Mouse (Mus musculus): ENCODE results near the gene Phlda3. TPM values are rescaled to one million over a fixed set of nuclear protein-coding genes. Genes with fewer than 3 reads are reported as not detected.

The Phlda3 gene
- polyA plus RNA-seq, 1 experiment from 2014 or later, result 14.8 TPM

DNA sequence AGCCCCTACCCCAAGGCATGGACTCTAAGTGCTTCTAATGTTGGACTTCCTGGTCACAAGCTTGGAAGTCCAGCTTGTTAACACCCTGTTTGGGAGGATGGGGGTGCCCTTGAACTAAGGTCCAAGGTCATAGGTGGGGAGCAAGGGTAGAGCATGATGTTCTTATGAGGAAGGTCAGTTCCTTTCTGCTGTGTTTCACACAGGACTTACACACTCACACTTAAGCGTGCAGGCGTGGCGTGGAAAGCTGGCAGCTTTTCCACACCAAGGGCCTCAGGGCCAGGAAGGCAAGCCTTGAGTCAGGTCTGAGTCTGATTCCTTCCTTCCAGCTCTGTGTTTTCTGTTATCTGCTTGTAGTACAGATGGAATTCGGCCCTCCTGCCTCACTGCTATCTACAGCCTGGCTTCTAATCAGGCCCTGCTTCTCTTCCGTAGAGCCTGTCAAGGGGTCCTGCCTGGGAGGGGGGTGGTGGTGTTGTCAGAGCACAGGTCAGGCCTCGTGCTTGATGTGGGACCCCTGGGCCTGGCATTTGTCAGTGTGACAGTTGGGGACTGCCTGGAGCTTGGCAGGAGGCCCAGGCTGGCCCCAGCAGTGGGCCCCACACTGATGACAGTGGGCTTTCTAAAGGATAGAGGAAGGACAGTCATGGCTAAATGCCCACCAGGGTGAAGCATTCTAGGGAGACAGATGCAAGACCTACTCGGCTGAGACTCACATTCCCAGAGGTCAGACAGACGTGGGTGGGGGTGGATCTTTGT lies 34.5 kb downstream of the Phlda3 start:
- ATAC-seq, result peak; percentile 62
- H3K9ac ChIP-seq (replicated peaks), result no peak overlapping the region
- H3K27ac ChIP-seq, result no peak overlapping the region
- H3K27me3 ChIP-seq, result peaks cover 4% of the 10 kb centered on the region; the same call in 1 of the 2 replicates
- no peaks in the 10 kb centered on the region for H3K9me3 ChIP-seq
- peaks cover 9% of the 10 kb centered on the region for H3K4me1 ChIP-seq (replicated peaks)
- 53% methylated on average over 8 of the region's 8 CpGs for WGBS
- no peak overlapping the region for H3K4me3 ChIP-seq (replicated peaks)
- H3K4me2 ChIP-seq (replicated peaks), result no peak overlapping the region
- H3K36me3 ChIP-seq, result no peaks in the 10 kb centered on the region

DNA sequence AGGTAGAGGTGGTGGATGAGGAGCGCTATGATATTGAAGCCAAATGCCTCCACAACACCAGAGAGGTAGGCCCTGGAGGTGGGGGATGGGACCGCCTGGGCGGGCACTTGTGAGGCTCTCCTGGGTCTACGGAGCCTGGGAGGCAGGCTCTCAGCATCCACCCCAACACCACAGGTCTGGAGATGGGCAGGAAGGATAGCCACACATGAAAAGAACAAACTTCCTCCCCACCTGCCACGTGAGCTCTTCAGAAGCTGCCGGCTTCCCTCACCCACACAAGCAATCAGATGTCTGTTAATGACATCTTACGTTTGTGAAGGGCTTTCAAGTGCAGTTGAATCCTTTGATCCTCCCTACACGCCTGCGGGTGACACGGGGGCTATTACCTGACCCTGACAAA lies 41.6 kb downstream of the Phlda3 start:
- H3K4me3 ChIP-seq (replicated peaks), result no peak overlapping the region
- 0 out of 2 replicates have a peak, but pooled peaks cover 3% of the 10 kb centered on the region for H3K27me3 ChIP-seq
- H3K9ac ChIP-seq (replicated peaks), result no peak overlapping the region
- no peaks in the 10 kb centered on the region for H3K9me3 ChIP-seq
- H3K27ac ChIP-seq, result no peak overlapping the region
- ATAC-seq, result no peak
- 58% methylated on average over 10 of the region's 10 CpGs for WGBS
- H3K4me1 ChIP-seq (replicated peaks), result 0 out of 2 replicates have a peak, but pooled peaks cover 3% of the 10 kb centered on the region
- no peaks in the 10 kb centered on the region for H3K36me3 ChIP-seq
- H3K4me2 ChIP-seq (replicated peaks), result no peak overlapping the region

DNA sequence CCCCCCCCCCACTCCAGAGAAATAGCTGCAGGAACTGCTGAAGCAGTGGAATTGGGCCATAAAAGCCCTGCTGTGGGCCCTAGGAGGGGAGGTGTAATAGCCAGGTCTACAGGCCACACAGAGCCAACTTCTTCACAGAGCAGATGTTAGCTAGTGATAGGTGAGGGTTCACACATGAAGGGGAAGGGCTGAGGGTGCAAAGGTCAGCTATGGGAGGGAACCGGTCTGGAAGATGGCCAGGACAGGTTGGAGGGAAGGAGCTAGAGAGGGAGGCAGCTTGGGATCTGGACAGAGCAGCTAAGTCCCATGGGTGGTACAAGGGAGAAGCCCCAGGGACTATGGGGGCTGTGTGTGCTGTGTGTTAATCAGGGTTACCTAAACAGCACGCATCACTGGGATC lies 44.3 kb downstream of the Phlda3 start:
- Histone ChIP-seq H3K36me3 (no peaks in the 10 kb centered on the region), H3K9me3 (no peaks in the 10 kb centered on the region), H3K9ac (replicated peaks) (no peak overlapping the region), H3K4me2 (replicated peaks) (no peak overlapping the region), H3K4me3 (replicated peaks) (no peak overlapping the region), H3K27ac (no peak overlapping the region), H3K27me3 (no peaks in the 10 kb centered on the region), H3K4me1 (replicated peaks) (0 out of 2 replicates have a peak, but pooled peaks cover 3% of the 10 kb centered on the region)
- ATAC-seq, result peak; percentile 3; the same call in 1 of the 2 replicates
- WGBS, result 85% methylated on average over 2 of the region's 2 CpGs

DNA sequence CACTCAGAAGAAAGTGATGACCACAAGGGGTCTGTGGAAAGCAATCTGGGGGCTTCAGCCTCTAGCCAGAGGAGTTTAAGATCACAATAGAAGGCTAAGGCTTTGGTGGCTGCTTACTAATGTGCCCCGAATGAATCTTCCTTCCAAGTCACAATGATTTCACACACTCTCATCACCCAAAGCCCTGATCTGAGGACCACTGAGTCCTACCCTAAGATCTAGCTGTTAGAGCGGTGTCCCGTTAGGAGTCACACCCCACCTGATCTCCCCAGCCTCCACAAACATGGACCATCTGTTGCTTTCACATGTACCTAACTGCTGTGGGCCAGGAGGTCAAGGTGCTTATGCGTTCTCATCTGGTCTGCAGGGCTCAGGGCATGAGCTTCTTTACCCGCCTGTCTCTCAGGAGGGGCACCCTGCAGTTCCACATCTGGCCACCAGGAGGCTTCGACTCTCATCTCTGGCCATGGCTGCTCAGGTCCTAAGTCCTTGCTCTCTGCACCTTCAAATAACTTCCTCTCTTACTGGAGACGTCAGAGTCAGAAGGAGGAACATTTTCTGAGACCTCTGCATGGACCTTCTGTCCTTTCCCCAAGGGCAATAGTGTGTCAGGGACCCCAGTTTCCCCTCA lies 45.2 kb downstream of the Phlda3 start:
- Histone ChIP-seq H3K4me1 (replicated peaks) (0 out of 2 replicates have a peak, but pooled peaks cover 3% of the 10 kb centered on the region), H3K4me3 (replicated peaks) (no peak overlapping the region), H3K4me2 (replicated peaks) (no peak overlapping the region), H3K9ac (replicated peaks) (0 out of 2 replicates have a peak overlapping the region, but pooled peaks have one; percentile 10), H3K9me3 (no peaks in the 10 kb centered on the region), H3K36me3 (no peaks in the 10 kb centered on the region), H3K27me3 (peaks cover 3% of the 10 kb centered on the region), H3K27ac (no peak overlapping the region)
- ATAC-seq, result peak; percentile 59
- 27% methylated on average over 7 of the region's 7 CpGs for WGBS

DNA sequence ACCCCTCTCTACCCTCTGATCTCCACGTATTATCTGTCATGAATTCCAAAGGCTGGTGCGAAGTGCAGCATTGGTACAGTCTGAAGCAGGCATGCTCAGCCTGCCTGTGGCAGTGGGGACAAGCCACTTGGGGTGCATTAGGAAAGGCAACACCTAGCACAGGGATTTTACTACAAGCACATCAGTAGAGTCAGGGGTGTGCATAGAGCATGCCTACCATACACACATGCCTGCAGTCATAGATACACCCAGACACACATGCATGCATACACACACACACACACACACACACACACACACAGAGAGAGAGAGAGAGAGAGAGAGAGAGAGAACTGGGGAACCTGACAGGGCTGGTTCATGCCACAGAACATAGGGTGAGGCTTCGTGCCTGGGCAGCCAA lies 46.3 kb downstream of the Phlda3 start:
- no peaks in the 10 kb centered on the region for H3K9me3 ChIP-seq
- H3K36me3 ChIP-seq, result no peaks in the 10 kb centered on the region
- H3K27me3 ChIP-seq, result peaks cover 14% of the 10 kb centered on the region
- no peak overlapping the region for H3K4me3 ChIP-seq (replicated peaks)
- 89% methylated on average over 3 of the region's 3 CpGs for WGBS
- no peak overlapping the region for H3K27ac ChIP-seq
- ATAC-seq, result no peak
- H3K4me2 ChIP-seq (replicated peaks), result no peak overlapping the region
- H3K9ac ChIP-seq (replicated peaks), result no peak overlapping the region
- H3K4me1 ChIP-seq (replicated peaks), result 0 out of 2 replicates have a peak, but pooled peaks cover 3% of the 10 kb centered on the region

DNA sequence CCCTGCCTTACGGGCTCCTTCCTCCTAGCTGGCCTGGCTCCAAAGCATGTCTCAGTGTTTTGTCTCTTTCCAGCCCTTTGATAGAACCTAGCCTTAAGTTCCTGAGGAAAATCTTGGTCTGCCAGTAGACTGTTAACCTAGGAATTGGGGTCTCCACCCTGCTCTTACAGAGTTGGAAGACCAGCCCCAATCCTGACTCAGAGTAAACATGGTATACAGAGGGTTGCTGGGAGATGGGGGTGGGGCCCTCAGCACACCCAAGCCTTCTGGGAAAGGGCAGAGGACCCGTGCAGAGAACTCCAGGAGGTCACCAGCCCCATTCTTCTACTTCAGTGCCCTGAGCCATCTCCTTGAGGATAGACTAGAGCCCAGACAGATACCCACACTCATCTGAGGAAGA lies 46.7 kb downstream of the Phlda3 start:
- peaks cover 18% of the 10 kb centered on the region for H3K27me3 ChIP-seq
- H3K4me3 ChIP-seq (replicated peaks), result no peak overlapping the region
- 0 out of 2 replicates have a peak, but pooled peaks cover 3% of the 10 kb centered on the region for H3K4me1 ChIP-seq (replicated peaks)
- no peak for ATAC-seq
- WGBS, result 49% methylated on average over 2 of the region's 2 CpGs
- H3K36me3 ChIP-seq, result no peaks in the 10 kb centered on the region
- no peak overlapping the region for H3K9ac ChIP-seq (replicated peaks)
- H3K4me2 ChIP-seq (replicated peaks), result no peak overlapping the region
- no peaks in the 10 kb centered on the region for H3K9me3 ChIP-seq
- H3K27ac ChIP-seq, result no peak overlapping the region

DNA sequence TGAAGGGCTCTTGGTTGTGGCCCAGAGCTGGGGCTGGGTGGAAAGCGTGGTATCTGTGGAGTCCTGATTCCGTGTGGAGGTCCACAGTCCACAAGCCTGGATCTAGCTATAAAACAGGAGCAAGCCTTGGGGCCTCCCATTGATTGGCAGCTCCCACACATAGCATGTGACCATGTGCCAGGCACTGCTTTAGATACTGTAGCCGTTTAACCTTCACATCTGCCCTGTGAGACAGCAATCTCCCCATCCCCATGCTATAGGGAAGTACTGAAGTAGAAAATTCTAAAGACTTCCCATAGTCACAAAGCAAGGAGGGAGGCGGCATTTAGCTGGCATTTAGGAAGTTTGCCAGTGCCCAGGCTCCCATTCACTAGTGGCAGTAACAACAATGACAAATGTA lies 47.2 kb downstream of the Phlda3 start:
- Histone ChIP-seq H3K9ac (replicated peaks) (no peak overlapping the region), H3K36me3 (no peaks in the 10 kb centered on the region), H3K4me1 (replicated peaks) (peaks cover 3% of the 10 kb centered on the region; the same call in 1 of the 2 replicates), H3K27ac (no peak overlapping the region), H3K9me3 (no peaks in the 10 kb centered on the region), H3K4me3 (replicated peaks) (no peak overlapping the region), H3K27me3 (peaks cover 23% of the 10 kb centered on the region), H3K4me2 (replicated peaks) (no peak overlapping the region)
- 79% methylated on average over 4 of the region's 4 CpGs for WGBS
- no peak for ATAC-seq

DNA sequence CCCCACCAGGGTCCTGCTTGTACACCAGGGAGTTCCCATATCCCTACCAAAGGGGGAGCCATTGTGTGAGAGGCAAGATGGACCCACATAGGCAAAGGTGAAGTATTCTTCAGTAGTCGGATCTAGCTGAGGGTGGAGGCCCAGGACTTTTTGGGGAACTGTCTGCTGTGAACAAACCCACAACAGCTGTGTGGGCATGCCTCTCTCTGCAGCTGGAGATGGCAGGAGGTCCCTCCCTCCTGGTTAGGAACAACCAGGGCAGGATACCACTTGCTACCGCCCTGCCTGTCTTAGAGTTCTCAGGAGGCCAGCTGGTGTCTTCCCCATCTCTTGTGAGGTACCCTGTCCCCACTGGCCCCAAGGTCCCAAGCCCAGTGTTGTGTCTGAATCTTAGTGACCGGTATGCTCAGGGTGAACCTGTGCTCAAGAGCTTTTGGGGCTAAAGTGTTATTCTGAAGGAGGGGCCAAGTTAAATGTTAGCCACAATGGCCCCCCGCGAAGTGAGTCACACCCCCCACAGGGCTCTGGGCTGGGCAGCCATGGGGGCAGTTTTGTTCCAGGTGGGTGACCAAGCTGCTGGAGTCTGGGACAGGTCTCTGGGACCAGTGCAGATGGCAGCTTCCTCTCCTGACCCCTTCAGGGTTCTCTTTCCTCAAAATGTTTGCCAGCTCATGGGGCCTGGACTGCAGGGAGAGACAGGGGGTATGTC lies 47.9 kb downstream of the Phlda3 start:
- Histone ChIP-seq H3K36me3 (no peaks in the 10 kb centered on the region), H3K27ac (no peak overlapping the region), H3K27me3 (peaks cover 30% of the 10 kb centered on the region), H3K9ac (replicated peaks) (no peak overlapping the region), H3K4me2 (replicated peaks) (no peak overlapping the region), H3K4me3 (replicated peaks) (no peak overlapping the region), H3K4me1 (replicated peaks) (peaks cover 10% of the 10 kb centered on the region), H3K9me3 (no peaks in the 10 kb centered on the region)
- 70% methylated on average over 5 of the region's 5 CpGs for WGBS
- ATAC-seq, result no peak

DNA sequence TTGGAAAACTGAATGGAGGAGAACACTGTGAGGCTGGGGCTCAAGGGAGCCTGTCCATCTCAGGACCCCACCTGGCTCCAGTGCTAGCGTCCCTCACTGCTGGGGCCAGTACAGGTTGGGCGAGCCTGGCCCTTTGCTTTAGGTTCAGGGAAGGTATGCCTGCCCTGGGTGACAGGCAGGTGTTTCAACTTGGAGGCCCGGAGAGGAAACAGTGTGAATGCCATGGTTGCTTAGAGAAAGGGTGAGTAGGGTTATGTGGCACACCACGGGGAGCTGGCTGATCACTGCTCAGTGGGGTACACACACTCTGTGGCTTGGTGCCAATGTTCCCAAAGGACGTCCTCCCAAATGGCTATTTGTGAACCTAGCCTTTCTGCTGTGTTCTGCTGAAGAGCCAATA lies 48.6 kb downstream of the Phlda3 start:
- H3K36me3 ChIP-seq, result no peaks in the 10 kb centered on the region
- H3K9ac ChIP-seq (replicated peaks), result no peak overlapping the region
- no peak overlapping the region for H3K4me3 ChIP-seq (replicated peaks)
- peaks cover 15% of the 10 kb centered on the region for H3K4me1 ChIP-seq (replicated peaks)
- ATAC-seq, result no peak
- WGBS, result 82% methylated on average over 5 of the region's 5 CpGs
- no peak overlapping the region for H3K27ac ChIP-seq
- H3K27me3 ChIP-seq, result peaks cover 37% of the 10 kb centered on the region
- H3K9me3 ChIP-seq, result no peaks in the 10 kb centered on the region
- no peak overlapping the region for H3K4me2 ChIP-seq (replicated peaks)

DNA sequence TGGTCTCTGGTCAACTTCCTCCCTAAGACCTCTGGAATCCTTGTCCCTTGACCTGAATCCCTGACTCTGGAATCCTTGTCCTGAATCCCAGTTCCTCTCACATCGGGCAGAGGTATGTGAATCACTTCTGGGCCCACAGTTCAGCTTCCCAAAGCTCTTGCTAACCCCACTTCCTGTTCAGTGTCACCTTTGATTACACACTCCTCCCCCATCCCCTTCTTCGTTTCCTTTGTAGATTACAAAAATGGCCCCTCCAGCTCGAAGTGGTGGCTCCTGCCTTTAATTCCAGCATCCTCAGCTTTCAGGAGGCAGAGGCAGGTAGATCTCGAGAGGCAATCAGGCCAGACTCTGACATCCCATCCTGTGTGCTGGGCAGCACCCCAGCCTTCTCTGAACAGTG lies 51.7 kb downstream of the Phlda3 start:
- no peak overlapping the region for H3K27ac ChIP-seq
- no peak overlapping the region for H3K4me2 ChIP-seq (replicated peaks)
- H3K36me3 ChIP-seq, result no peaks in the 10 kb centered on the region
- peaks cover 12% of the 10 kb centered on the region for H3K4me1 ChIP-seq (replicated peaks)
- H3K4me3 ChIP-seq (replicated peaks), result no peak overlapping the region
- H3K9me3 ChIP-seq, result no peaks in the 10 kb centered on the region
- H3K9ac ChIP-seq (replicated peaks), result no peak overlapping the region
- H3K27me3 ChIP-seq, result peaks cover 59% of the 10 kb centered on the region
- 75% methylated on average over 4 of the region's 4 CpGs for WGBS
- ATAC-seq, result no peak

DNA sequence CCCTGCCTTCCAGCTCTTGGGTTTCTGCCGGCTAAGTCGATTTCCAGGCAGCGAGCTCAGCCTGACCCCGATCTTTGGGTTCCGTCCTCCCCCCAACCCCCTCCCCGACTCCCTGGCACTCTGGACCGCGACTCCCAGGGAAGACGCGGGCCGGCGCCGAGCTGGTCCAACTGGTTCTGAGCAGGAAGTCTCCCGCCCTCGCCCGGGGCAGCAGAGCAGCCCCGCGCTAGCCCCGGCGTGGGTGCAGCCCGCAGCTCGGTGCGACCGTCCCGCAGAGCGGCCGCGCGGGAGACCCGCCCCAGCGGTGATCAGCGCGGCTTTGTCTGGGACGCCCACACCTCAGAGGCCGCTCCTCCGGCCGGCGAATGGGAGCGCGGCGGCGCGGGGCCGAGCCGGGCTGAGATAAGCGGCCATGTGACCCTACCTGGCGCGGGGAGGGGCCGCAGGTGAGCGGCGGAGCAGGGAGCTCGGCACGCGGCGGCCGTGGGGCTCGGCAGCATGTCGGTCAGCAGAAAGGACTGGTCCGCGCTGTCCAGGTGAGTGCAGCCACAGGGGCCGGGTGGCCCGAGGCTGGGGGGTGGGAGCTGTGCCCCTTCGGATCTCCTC lies 52.7 kb downstream of the Phlda3 start, which contains the start of gene Lad1:
Gene Lad1, plus strand, starts transcription at position 118 of the 606 bp plus-strand sequence.
- Histone ChIP-seq H3K9me3 (no peaks in the 10 kb centered on the region), H3K4me3 (replicated peaks) (peak within 1 kb of the TSS; percentile 62), H3K27ac (no peak within 1 kb of the TSS), H3K36me3 (no peaks in the 10 kb centered on the region), H3K4me2 (replicated peaks) (peak within 1 kb of the TSS; percentile 99), H3K4me1 (replicated peaks) (peaks cover 12% of the 10 kb centered on the region), H3K27me3 (peaks cover 66% of the 10 kb centered on the region), H3K9ac (replicated peaks) (peak within 1 kb of the TSS; percentile 76)
- peak; percentile 71 for ATAC-seq
- under 1% methylated on average over 57 of the region's 63 CpGs for WGBS

Data from midbrain, embryonic 13.5 days (tissue).